Mouse (Mus musculus) B cell, adult 2 months (primary cell): ENCODE results near the gene Ear1.
"Not testable (repeated sequence)": the region's sequence is repeated elsewhere in the genome, so short reads cannot be mapped to it uniquely, and the experiment has no call there.

Experiments used
- DNase-seq, 2 experiments: peaks; one replicate each; pipeline ENCODE4 v3.0.0; 2022

Ear1 gene

GRCm38 (mm10) chr14:43875417-43875816 lies at the start of gene Ear1:
Gene Ear1, minus strand, starts transcription at chr14:43875517.
- not testable (repeated sequence) for DNase-seq

DNA sequence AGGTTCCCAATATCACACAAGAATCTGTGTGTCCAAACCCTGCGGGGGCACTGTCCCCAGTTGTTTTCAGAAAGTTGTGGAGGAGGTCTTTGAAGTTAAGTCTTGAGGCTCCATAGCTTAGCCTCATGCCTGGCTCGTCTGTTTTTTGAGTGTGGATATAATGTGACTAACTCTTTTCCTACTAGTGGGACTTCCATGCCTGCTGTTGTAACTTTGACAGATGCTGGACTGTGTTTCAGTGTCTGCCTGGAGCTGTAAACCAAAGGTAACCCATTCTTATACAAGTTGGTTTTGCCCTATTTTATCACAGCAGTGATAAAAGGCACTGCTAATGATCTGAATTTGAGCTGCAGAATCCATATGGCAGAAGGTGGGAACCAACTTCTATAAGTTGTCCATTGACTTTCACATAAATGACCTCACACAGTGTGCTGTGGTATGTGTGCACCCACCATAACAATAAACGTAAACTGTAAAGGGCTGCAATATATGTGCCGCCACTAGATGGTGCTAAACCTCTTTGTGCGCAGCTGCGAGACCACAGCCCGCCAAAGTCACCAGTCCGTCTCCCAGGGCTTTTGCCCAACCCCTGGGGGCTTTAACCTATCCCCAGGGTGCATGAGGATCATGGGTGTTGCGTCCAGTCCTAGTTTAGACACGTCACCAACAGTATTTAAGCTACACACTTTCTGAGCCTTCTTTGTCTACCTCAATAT lies 49.5 kb upstream of the Ear1 start, which contains the start of gene Gm8113:
Gm8113 (plus strand) TSS at position 703 of the 716 bp plus-strand sequence.
- DNase-seq: peak; percentile 40 to 42

GRCm38 (mm10) chr14:43923459-43923858 lies 48.1 kb upstream of the Ear1 start, which contains the start of gene Ear10:
Gene Ear10, minus strand, starts transcription at chr14:43923559.
- DNase-seq: not testable (repeated sequence)

- DNase-seq: not testable (repeated sequence)
Observed at GRCm38 (mm10) chr14:43918214-43918613, 42.9 kb upstream of the Ear1 start.

DNA sequence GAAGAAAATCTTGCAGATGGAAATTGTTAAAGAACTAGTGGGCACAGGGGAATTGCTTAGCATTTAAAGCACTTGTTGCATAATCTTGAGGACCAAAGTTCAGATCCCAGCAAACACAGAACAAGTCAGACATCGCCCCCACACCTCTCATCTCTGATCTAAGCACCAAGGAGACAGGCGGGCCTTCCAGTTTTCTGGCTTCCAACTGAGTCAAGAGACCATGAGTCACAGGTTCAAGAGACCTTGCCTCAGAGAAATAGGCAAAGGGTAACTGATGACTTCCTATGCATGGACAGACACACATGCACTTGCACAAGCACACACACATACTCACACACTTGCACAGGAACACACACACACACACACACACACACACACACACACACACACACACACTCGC lies 23.3 kb upstream of the Ear1 start:
- not testable (repeated sequence) for DNase-seq

- not testable (repeated sequence) for DNase-seq
Observed at GRCm38 (mm10) chr14:43895357-43895756, 20.0 kb upstream of the Ear1 start.

- DNase-seq: not testable (repeated sequence)
Observed at GRCm38 (mm10) chr14:43891288-43891687, 16.0 kb upstream of the Ear1 start.

- DNase-seq: not testable (repeated sequence)
Observed at GRCm38 (mm10) chr14:43886235-43886634, 10.9 kb upstream of the Ear1 start.

DNA sequence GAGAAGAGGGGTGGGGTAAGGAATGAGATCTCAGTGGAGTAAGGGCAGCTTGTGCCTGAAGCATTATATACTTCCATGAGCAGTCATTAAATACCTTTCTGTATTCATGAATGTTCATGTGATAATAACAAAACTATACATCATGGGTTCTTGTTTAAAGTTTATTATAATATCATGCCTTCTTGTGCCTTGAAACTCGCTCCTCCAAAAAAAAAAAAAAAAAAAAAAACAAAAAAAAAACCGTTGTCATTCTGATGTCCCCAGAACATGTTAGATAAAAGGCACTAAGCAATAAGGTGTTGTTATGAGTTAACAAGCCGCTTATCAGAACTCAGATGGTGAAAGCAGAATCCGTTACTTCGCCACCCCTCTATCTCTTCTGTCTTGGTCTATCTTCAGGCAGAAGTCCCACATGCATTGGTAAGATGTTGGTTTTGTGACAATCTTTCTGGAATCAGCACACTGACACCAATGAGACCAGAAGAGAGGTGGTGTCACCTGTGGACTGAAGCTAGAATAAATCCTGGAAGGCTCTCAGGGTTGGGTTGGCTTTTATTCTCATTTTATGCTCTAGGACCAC lies 4.7 kb upstream of the Ear1 start:
- DNase-seq: not testable (repeated sequence)

GRCm38 (mm10) chr14:43877789-43878188 lies 2.5 kb upstream of the Ear1 start:
- DNase-seq: not testable (repeated sequence)

DNA sequence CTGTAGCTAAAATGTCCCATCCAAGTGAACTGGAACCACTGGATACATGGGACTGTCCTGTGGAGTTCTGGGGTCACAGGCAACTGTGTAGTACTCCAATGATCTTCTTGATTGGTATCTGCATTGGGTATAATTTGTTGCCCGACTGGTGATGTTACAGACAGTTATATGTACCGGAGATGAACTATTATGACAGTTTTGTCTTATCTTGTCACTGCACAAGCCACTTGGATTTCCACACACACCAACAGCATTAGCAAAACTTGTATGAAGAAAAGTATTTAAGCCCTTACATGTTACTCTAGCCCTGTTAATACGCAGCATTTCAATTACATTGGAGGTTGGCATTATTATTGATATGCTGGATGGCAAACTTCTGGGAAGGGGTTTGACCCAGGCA lies 455 bp downstream of the Ear1 start:
- not testable (repeated sequence) for DNase-seq

DNA sequence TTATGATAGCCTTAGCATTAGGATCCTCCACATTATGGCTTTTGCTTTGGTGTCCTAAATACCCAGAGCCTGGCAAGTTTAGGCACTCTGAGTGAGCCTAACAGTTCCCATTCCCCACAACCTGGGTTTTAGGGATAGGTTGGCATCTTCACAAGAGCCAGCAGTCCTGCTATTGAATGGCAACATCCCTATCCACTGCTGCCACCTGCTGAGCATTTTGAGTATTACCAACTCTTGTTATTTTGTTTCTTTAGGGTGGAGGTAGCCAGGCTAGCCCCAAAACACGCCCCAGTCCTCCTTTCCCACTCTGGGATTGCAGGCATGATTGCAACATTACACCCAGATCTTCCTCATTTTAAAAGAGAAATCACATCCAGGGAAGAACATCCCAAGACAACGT lies 14.8 kb downstream of the Ear1 start:
- not testable (repeated sequence) for DNase-seq

- not testable (repeated sequence) for DNase-seq
Observed at GRCm38 (mm10) chr14:43859465-43859864, 15.9 kb downstream of the Ear1 start.

DNA sequence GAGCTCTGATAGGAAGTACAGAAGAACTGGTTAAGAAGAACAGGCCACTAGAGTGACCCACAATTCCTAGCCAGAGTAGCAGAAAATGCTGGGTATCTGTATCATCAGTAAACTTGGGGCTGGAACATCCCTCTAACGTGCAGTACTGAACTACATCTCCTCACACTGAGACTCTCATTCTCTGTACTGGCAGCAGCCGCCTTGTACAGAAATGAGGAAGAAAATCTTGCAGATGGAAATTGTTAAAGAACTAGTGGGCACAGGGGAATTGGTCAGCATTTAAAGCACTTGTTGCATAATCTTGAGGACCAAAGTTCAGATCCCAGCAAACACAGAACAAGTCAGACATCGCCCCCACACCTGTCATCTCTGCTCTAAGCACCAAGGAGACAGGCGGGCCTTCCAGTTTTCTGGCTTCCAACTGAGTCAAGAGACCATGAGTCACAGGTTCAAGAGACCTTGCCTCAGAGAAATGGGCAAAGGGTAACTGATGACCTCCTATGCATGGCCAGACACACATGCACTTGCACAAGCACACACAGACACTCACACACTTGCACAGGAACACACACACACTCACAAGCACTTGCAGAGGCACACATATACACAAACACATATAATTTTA lies 31.3 kb downstream of the Ear1 start:
- not testable (repeated sequence) for DNase-seq

- not testable (repeated sequence) for DNase-seq
Observed at GRCm38 (mm10) chr14:43840976-43841375, 34.3 kb downstream of the Ear1 start.

DNA sequence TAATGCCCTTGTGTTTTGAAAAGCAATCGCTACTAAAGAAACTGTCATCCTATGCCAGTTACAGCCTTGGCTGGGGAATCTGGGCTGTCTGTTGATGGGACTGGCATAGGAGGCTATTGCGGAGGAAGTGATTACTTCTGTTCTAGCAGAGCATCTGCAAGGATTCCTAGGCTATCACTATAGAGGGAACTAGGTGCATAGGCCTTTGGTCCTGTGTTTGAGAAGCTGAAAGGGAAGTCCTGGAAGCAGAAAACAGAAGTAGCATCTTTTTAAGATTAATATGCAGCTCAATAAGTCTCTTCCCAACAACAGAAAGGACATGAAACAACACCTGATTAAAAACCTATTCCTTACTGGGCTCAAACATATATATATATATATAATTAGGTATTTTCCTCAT lies 40.0 kb downstream of the Ear1 start:
- DNase-seq: not testable (repeated sequence)

- not testable (repeated sequence) for DNase-seq
Observed at GRCm38 (mm10) chr14:43830385-43830784, 44.9 kb downstream of the Ear1 start.

DNA sequence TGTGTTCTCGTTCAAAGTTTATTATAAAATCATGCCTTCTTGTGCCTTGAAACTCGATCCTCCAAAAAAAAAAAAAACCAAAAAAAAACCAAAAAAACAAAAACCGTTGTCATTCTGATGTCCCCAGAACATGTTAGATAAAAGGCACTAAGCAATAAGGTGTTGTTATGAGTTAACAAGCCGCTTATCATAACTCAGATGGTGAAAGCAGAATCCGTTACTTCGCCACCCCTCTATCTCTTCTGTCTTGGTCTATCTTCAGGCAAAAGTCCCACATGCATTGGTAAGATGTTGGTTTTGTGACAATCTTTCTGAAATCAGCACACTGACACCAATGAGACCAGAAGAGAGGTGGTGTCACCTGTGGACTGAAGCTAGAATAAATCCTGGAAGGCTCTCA lies 51.1 kb downstream of the Ear1 start:
- not testable (repeated sequence) for DNase-seq

DNA sequence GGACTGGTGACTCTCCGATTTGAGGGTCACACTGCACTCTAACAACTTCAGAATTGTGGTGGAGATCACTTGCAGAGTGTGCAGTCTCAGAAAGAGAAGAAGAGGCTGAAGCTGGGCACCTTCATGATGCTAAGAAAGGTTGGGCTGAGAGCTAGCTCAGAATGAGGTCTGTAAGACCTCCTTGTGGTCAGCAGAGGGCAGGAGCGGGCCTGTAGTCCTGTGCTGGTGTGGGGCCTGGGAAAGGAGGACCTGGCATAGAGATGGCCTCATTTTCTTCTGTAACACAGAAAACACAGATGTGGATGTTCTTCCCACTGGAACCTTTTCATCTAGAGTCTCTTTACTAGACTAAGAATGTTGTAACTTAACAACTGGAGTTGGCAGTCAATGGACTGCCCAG lies 53.4 kb downstream of the Ear1 start:
- DNase-seq: not testable (repeated sequence)

DNA sequence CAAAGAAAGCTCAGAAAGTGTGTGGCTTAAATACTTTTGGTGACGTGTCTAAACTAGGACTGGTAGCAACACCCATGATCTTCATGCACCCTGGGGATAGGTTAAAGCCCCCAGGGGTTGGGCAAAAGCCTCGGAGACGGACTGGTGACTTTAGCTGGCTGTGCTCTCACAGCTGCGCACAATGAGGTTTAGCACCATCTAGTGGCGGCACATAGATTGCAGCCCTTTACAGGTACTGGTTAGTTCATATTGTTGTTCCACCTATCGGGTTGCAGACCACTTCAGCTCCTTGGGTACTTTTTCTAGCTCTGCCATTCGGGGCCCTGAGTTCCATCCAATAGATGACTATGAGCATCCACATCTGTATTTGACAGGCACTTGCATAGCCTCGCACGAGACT lies 62.9 kb downstream of the Ear1 start:
- DNase-seq: not testable (repeated sequence)

- DNase-seq: not testable (repeated sequence)
Observed at GRCm38 (mm10) chr14:43808142-43808541, 67.2 kb downstream of the Ear1 start.

GRCm38 (mm10) chr14:43804435-43804834 lies 70.9 kb downstream of the Ear1 start:
- not testable (repeated sequence) for DNase-seq

DNA sequence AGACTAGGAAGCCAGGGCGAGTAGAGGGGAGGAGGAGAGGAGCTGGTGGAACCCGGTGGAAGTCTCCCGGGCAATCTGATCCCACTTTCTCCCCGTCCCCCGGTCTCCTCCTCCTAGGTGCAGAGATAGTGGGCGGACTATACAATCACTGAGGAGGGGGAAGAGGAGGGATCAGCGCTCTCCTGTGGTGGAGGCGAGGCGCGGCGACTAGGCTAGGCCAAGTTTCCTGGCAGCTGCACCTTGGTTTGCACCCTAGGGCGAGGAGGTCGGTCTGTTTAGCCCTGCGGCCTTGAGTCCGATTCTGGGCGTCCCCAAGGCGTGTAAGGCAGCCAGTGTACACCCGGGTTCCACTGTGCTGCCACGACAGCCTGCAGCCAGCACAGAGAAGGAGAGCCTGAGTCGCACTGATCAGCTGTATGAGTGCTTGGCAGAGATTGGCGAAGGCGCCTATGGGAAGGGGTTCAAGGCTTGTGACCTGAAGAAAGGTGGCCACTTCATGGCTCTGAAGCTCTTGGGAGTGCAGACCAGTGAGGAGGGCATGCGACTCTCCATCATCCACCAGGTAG lies 78.3 kb downstream of the Ear1 start:
- DNase-seq: not testable (repeated sequence)
